Mouse (Mus musculus): ENCODE data around the gene Wdr62. TPM values are rescaled to one million over a fixed set of nuclear protein-coding genes. Genes with fewer than 3 reads are reported as not detected.

The Wdr62 gene
- total and polyA plus RNA-seq, 2 experiments from 2014 or later = 2.7 to 3.2 TPM

GRCm38 (mm10) chr7:30289714-30290399, 9.6 kb upstream of the Wdr62 start:
- ATAC-seq = peak; percentile 35
- 52% methylated on average over 10 of the region's 10 CpGs for WGBS

DNA sequence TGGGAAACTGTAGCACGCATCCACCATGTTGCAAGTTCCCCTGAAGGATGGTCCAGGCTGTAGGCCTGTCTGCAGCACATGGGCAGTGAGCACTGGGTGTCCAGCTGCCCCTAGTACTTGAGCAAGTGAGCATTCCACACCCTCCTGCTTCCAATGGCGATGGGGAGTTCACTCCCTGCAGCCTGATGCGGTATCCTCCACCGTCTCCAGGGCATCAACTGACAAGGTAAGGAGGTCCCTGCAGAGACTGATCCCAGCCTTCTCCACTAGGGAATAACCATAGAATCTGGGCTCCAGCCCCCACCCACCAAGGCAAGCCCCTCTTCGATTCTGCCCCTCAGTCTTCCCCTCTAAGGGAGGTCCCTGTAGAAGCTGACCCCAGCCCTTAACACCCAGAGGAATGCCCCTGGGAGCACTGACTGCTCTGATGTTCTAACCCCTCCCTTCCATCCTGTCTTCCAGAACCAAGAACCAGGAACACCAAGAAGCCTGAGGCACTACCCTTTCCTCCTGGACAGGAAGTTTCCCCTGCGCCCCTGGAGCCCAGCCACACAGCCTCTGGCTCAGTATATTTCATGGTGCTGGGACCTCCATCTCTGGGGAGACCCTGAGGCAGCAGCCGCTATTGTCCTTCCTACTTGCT, 9.0 kb upstream of the Wdr62 start:
- no peak overlapping the region for H3K4me2 ChIP-seq (ENCODE audit: low read depth)
- no peak overlapping the region for H3K27ac ChIP-seq (ENCODE audit: low read depth, low read length)
- no peak overlapping the region for H3K9ac ChIP-seq
- no peaks in the 10 kb centered on the region for H3K27me3 ChIP-seq (ENCODE audit: insufficient read depth, low read length)
- WGBS = 70% methylated on average over 7 of the region's 7 CpGs
- peaks cover 1% of the 10 kb centered on the region; the same call in 1 of the 2 replicates for H3K36me3 ChIP-seq (ENCODE audit: insufficient read depth)
- ATAC-seq (no peak), DNase-seq (no peak)
- no peak for TF ChIP-seq CTCF (IDR thresholded peaks at IDR 0.05; ENCODE audit: low read depth)
- H3K4me1 ChIP-seq (ENCODE audit: insufficient read depth) = 0 out of 2 replicates have a peak, but pooled peaks cover 5% of the 10 kb centered on the region
- H3K9me3 ChIP-seq (ENCODE audit: low read length) = no peaks in the 10 kb centered on the region
- H3K4me3 ChIP-seq (ENCODE audit: low read depth, low read length) = no peak overlapping the region

More at GRCm38 (mm10) chr7:30289714-30290399, 9.6 kb upstream of the Wdr62 start:
- DNase-seq = no peak
- Histone ChIP-seq H3K27me3 (ENCODE audit: insufficient read depth, low read length) (no peaks in the 10 kb centered on the region), H3K27ac (ENCODE audit: low read depth, low read length) (no peak overlapping the region), H3K9ac (no peak overlapping the region), H3K4me1 (ENCODE audit: insufficient read depth) (0 out of 2 replicates have a peak, but pooled peaks cover 7% of the 10 kb centered on the region), H3K4me3 (ENCODE audit: low read depth, low read length) (no peak overlapping the region), H3K36me3 (ENCODE audit: insufficient read depth) (peaks cover 8% of the 10 kb centered on the region), H3K9me3 (ENCODE audit: low read length) (no peaks in the 10 kb centered on the region), H3K4me2 (ENCODE audit: low read depth) (no peak overlapping the region)
- peak; percentile 10; the same call in 1 of the 2 replicates for TF ChIP-seq CTCF (IDR thresholded peaks at IDR 0.05; ENCODE audit: low read depth)

- ATAC-seq = no peak
- TF ChIP-seq CTCF (IDR thresholded peaks at IDR 0.05; ENCODE audit: low read depth) = no peak
- no peaks in the 10 kb centered on the region for H3K27me3 ChIP-seq (ENCODE audit: insufficient read depth, low read length)
- H3K4me3 ChIP-seq (ENCODE audit: low read depth, low read length) = no peak overlapping the region
- no peak for DNase-seq
- H3K9ac ChIP-seq = no peak overlapping the region
- H3K9me3 ChIP-seq (ENCODE audit: low read length) = no peaks in the 10 kb centered on the region
- H3K4me2 ChIP-seq (ENCODE audit: low read depth) = no peak overlapping the region
- H3K27ac ChIP-seq (ENCODE audit: low read depth, low read length) = no peak overlapping the region
- no peaks in the 10 kb centered on the region for H3K4me1 ChIP-seq (ENCODE audit: insufficient read depth)
- no peaks in the 10 kb centered on the region for H3K36me3 ChIP-seq (ENCODE audit: insufficient read depth)
- 65% methylated on average over 6 of the region's 6 CpGs for WGBS
Observed at GRCm38 (mm10) chr7:30288046-30288445, 7.8 kb upstream of the Wdr62 start.

DNA sequence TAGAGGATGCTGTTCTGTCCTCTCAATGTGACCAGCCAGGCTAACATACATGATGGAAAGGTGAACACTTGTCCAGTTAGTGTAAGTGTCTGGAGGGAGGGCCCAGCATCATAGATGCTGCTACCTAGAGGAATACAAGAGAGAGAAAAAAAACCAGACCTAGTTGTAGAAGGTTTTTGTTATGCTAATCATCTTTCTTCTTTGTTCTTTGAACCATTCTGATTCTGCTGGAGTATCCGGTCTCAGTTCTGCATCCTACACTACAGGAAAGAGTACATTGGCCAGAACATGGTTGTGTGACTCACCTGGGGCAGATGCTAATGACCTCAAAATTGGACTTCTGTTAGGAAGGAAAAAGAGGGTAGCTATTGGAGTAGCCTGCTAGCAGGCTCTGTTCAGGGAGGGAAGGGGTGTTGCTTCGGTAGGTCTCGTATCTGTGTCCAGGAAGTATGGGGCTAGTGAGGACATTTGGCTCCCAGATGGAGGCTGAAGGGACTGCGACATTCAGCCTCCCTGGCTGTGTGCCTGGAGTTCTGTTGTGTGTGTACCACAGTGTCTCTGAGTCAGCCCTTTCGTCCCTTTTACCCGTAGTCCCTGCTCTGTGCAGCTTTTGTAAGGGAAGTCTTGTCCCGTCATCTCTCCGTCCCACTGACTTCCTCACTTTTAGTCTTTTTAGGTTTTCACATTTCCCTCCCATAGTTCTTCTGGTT, 6.6 kb upstream of the Wdr62 start:
- no peak overlapping the region for H3K9ac ChIP-seq
- no peak overlapping the region for H3K27ac ChIP-seq (ENCODE audit: low read depth, low read length)
- ATAC-seq (no peak), DNase-seq (no peak)
- no peaks in the 10 kb centered on the region for H3K9me3 ChIP-seq (ENCODE audit: low read length)
- no peak overlapping the region for H3K4me2 ChIP-seq (ENCODE audit: low read depth)
- H3K27me3 ChIP-seq (ENCODE audit: insufficient read depth, low read length) = no peaks in the 10 kb centered on the region
- H3K4me1 ChIP-seq (ENCODE audit: insufficient read depth) = no peaks in the 10 kb centered on the region
- no peak for TF ChIP-seq CTCF (IDR thresholded peaks at IDR 0.05; ENCODE audit: low read depth)
- H3K36me3 ChIP-seq (ENCODE audit: insufficient read depth) = no peaks in the 10 kb centered on the region
- WGBS = 51% methylated on average over 8 of the region's 8 CpGs
- H3K4me3 ChIP-seq (ENCODE audit: low read depth, low read length) = no peak overlapping the region

GRCm38 (mm10) chr7:30282740-30283139, 2.5 kb upstream of the Wdr62 start:
- H3K9ac ChIP-seq = no peak overlapping the region
- ATAC-seq (no peak), DNase-seq (no peak)
- 73% methylated on average over 7 of the region's 7 CpGs for WGBS
- H3K4me1 ChIP-seq (ENCODE audit: insufficient read depth) = 0 out of 2 replicates have a peak, but pooled peaks cover 4% of the 10 kb centered on the region
- no peak for TF ChIP-seq CTCF (IDR thresholded peaks at IDR 0.05; ENCODE audit: low read depth)
- no peak overlapping the region for H3K4me3 ChIP-seq (ENCODE audit: low read depth, low read length)
- no peaks in the 10 kb centered on the region for H3K36me3 ChIP-seq (ENCODE audit: insufficient read depth)
- H3K27me3 ChIP-seq (ENCODE audit: insufficient read depth, low read length) = no peaks in the 10 kb centered on the region
- no peak overlapping the region for H3K27ac ChIP-seq (ENCODE audit: low read depth, low read length)
- H3K4me2 ChIP-seq (ENCODE audit: low read depth) = no peak overlapping the region
- no peaks in the 10 kb centered on the region for H3K9me3 ChIP-seq (ENCODE audit: low read length)

DNA sequence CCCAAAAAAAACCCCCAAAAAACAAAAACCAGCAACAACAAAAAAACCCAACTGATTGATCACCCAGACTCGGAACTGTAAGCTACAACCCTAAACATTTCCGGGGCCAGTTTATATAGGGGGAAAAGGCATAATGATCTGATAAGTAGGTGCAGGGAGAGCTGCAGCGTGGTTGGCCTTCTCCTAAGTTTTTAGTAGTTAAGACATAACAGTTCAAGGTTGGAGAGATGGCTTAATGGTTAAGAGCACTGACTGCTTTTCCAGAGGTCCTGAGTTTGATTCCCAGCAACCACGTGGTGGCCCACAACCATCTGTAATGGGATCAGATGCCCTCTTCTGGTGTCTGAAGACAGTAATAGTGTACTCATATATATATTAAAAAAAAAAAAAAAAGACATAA, 1.3 kb upstream of the Wdr62 start:
- Histone ChIP-seq H3K36me3 (ENCODE audit: insufficient read depth) (no peaks in the 10 kb centered on the region), H3K9me3 (ENCODE audit: low read length) (no peaks in the 10 kb centered on the region), H3K27ac (ENCODE audit: low read depth, low read length) (no peak overlapping the region), H3K9ac (no peak overlapping the region), H3K4me1 (ENCODE audit: insufficient read depth) (0 out of 2 replicates have a peak, but pooled peaks cover 4% of the 10 kb centered on the region), H3K4me2 (ENCODE audit: low read depth) (peak overlapping the region; percentile 86; the same call in 1 of the 2 replicates), H3K27me3 (ENCODE audit: insufficient read depth, low read length) (no peaks in the 10 kb centered on the region), H3K4me3 (ENCODE audit: low read depth, low read length) (no peak overlapping the region)
- no peak for ATAC-seq
- DNase-seq = no peak
- no peak for TF ChIP-seq CTCF (IDR thresholded peaks at IDR 0.05; ENCODE audit: low read depth)
- 87% methylated on average over 4 of the region's 4 CpGs for WGBS
